Mouse (Mus musculus): ENCODE data around the gene Naxd.
"Not testable (repeated sequence)": the region's sequence is repeated elsewhere in the genome, so short reads cannot be mapped to it uniquely, and the experiment has no call there.

Gene Naxd

DNA sequence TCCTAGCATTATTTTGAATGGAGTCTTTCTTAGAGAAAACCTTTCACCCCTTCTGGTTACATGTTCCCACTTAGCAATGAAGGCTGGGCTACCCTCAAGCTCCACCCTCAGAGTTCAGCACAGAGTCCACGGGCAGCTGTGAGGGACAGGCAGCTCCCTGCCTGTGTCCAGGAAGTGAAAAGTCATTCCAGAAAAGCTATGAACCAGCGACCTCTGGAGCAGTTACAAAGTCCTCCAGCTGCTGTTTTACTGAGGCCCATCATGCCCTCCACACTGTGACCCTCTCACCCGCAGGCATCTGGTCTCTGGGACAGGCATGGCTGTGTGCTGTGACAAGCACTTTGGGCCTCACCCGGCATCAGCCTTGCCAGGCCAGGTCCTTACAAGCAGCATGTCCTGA is 24.2 kb upstream of the Naxd start:
- no peak for DNase-seq (ENCODE audit: low spot score)

DNA sequence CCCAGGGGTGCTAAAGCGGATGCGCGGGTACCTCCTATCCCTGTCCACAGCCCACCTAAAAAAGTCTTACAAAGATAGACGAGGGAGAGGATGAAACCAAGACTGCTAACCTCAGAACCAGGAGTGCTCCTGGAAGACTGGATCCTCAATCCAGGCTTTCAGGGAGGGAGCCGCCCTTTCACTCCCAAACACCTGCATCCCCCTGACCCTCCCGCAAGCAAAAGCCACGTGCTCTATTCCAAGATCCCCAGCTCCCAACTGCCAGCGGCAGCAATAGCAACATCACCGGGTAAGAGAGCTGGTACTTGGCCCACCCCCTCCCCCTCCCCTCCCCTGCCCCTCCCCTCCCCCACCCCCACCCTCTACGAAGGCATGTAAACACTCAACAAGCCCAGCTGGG is 21.9 kb upstream of the Naxd start:
- no peak for DNase-seq (ENCODE audit: low spot score)

DNA sequence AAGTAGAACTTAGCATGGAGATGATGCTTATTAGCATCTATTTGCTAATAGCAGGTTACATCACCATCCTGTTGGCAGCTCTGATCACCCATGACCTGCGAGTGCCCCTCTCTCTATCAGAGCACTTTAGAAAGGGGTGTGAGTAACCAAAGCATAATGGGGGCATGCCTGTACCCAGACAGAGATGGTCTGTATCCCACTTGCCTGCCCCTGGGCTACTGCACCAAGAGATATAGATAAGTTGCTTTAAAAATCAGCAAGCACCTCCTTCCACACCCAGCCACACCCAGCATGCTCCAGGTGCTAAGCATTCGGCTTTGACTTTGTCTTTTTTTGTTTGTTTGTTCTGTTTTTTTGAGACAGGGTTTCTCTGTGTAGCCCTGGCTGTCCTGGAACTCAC is 21.4 kb upstream of the Naxd start:
- DNase-seq (ENCODE audit: low spot score), result no peak

- DNase-seq (ENCODE audit: low spot score), result peak; percentile 41
Measured at GRCm38 (mm10) chr8:11476338-11477177, 20.7 kb upstream of the Naxd start.

DNA sequence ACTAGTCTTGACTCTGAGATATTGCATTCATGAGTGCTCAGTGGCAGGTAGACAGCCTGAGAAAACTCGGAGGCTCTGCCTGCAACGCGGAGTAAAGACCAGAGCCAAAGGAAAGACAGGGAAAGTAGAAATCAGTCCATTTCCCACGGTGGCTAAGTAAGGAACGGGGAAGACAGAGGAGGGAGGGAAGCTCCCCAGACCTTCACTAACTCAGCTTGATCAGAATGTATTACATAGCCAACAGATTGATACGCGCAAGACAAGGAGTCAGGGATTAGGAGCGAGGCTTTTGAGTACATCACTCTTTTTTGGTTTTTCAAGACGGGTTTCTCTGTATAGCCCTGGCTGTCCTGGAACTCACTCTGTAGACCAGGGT is 20.1 kb upstream of the Naxd start:
- no peak for DNase-seq (ENCODE audit: low spot score)

DNA sequence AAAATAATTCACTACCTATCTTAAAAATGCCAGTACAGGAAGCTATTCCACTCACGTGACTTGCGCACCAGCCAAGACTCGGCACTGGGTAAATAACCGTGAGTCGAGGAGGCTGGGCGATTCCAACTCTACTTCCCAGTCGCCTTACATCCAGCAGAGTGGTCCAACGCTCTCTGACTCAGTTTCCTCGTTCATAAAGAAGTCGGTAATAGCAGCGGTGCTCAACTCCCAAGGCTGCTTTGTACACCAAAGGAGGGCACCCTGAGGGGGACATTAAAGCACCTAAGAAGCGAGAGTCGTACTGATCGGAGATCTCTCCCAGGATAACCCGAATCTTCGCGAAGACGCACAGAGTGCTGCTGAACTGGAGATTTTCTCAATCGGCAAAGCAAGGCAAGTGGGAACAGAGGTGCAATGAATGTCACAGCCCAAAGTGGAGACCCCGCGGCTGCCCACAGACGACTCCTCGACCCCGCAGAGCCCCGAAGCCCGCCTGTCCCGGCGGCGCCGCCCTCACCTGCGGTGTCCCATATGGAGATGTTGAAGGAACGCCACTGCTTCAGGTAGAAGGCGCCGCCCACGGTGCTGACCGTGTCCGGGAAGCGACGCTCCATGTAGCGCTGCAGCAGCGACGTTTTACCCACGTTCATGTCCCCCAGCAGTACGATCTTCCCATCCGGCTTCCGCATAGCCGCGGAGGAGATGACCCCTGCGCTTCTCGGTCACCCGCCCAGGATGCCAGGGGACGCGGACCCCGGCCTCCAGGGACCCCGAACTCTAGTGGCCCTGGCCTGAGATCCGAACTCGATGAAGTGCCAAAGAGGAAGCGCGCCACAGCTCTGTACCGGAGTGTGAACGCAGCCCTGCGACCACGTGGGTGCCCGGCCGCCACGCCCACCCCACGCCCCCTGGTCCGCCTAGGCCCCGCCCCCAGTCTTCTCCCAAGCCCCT is 19.2 kb upstream of the Naxd start, which contains the start of gene Rab20:
Gene Rab20 (minus strand): TSS at position 900 of the 951 bp plus-strand sequence.
- DNase-seq (ENCODE audit: low spot score), result peak; percentile 69

DNA sequence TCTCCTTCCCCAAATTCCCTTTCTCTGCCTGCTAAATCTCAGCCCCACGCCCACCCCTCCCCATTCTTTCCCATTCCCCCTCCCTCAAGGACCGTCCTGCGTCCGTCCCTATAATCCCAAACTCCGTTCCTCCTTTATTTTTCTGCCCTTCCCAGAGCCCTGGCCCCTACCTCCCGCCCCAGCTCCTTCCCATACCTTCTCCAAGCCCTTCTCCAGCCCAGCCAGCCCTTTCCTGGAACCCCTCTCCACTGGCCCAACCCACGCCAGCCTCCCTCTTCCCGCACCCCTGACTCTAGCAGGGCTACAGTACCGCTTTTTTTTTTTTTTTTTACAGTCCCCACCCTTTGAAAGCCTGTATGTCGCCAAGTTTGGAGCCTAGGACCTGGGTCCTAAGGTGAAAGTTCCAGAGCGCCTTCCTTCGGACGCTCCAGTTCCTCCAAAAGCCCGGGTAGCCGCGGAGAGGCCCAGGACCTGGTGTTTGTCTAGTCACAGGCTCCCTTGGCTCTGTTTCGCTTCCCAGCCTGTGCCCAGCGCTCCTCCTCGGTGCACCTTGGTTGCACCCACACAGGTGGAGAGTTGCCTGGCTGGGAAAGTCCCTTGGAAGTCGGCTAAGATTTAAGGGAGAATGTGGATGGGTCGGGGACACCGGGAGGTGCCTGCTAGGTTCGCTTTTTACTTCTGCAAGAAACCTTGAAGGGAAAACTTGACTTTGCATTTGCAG is 18.3 kb upstream of the Naxd start:
- no peak for DNase-seq (ENCODE audit: low spot score)

DNA sequence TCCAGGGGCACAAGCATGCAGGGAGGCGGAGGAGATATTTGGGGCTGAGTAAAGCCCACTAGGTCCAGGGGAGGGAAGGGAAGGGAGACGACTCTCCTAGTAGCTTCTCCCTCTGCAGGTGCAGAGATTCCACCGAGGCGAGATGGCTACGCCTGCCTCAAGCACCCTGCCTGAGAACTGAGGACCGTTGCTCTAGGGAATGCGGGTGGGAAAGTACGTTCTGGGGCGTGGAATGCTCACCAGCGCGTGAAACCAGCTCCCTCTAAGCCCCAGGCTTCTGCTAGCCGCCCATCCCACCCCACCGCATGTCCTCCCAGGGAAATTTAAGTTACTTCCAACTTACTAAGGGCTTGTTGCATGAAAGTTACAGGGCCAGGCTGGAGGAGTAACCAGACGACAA is 17.7 kb upstream of the Naxd start:
- DNase-seq (ENCODE audit: low spot score), result no peak

- DNase-seq (ENCODE audit: low spot score), result no peak
Measured at GRCm38 (mm10) chr8:11481876-11482275, 15.4 kb upstream of the Naxd start.

DNA sequence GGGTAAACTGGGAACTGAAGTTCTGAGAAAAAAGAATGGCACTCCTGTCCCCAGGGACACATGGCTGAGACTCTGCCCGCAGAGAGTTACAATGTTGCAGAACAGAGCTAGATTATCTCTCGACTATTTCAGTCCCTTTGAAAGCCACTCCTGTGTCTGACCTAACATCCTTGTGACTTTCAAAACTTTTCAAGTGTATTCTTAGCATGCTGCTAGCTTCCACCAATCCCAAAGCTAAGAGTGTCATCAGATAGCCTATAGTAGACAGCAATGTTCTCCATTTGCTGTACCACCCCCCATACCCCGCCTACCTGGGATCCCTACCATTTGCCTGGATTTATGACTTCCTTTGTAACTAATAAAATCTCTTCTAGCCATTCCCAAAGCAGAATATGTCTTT is 14.8 kb upstream of the Naxd start:
- no peak for DNase-seq (ENCODE audit: low spot score)

- DNase-seq (ENCODE audit: low spot score), result peak; percentile 57
Measured at GRCm38 (mm10) chr8:11486142-11486541, 11.2 kb upstream of the Naxd start.

GRCm38 (mm10) chr8:11487229-11487628 is 10.1 kb upstream of the Naxd start:
- no peak for DNase-seq (ENCODE audit: low spot score)

DNA sequence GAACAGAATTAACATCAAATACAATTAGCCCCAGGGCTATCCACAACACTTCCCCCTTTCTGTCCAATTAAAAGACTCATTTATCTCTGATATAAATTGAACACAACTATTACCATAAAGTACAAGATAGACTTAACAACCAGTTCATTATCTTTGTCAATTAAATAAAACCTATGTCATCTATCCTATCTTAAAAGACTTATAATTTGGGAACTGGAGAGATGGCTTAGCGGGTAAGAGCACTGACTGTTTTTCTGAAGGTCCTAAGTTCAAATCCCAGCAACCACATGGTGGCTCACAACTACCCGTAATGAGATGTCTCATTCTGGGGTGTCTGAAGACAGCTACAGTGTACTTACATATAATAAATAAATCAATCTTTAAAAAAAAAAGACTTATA is 5.0 kb upstream of the Naxd start:
- DNase-seq (ENCODE audit: low spot score), result not testable (repeated sequence)

- DNase-seq (ENCODE audit: low spot score), result no peak
Measured at GRCm38 (mm10) chr8:11498281-11498680, 975 bp downstream of the Naxd start.

DNA sequence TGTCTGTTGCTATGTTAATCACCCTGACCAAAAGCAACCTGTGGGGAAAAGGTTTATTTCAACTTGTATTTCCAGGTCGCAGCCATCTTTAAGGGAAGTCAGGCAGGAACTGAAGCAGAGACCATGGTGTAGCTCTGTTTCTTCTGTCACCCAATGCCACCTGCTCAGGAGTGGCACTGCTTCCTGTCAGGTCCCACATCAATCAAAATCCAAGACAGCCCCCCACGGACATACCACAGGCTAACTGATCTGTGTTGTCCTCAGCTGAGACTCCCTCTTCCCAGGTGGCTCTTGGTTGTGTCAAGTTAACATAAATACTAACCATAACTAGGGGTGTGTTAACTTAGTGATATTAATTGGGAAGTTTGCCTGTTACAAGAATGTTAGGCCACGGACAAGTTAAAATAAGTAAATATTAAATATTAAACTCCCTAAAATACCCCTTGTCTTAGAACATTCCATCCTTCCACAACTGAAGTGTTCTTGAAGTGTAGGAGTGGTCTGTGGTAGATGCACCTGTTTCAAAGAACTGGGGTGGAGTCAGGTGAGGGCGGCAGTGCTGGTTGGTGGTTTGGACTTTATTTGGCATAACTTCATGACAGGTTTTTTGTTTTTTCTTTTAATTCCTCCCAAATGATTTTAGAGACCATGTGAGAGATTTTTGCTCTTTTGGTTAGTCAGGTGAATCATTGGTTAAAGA is 1.6 kb downstream of the Naxd start:
- DNase-seq (ENCODE audit: low spot score), result no peak

DNA sequence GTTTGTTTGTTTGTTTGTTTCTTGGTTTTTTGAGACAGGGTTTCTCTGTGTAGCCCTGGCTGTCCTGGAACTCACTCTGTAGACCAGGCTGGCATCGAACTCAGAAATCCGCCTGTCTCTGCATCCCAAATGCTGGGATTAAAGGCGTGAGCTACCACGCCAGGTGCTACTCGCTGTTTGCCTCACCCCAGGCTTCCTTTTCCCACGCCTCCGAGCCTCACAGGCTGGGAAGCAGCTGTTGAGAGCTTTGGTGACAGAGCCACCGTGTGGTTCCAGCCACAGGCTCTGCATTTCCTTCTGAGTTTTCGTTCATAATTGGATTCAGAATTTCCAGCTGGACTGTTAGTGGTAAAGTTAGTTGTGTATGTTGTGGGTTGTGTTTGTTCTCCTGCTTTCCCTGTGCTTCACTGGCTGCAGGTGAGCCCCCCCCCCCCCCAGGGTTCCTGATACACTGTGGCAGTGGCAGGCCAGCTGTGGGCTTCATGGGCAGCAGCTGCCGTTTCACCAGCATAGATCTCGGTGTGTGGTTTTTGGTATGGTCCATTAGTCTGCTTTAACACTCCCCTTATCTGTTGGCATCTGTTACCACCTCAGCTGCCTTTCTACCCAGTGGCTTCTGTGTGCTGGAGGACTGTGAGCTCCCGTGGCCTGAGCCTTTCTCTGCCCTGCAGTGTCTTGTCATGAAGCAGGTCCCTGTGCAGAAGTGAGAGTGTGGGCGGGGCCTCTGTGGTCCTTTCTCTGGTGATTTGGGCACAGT is 6.3 kb downstream of the Naxd start:
- DNase-seq (ENCODE audit: low spot score), result no peak

DNA sequence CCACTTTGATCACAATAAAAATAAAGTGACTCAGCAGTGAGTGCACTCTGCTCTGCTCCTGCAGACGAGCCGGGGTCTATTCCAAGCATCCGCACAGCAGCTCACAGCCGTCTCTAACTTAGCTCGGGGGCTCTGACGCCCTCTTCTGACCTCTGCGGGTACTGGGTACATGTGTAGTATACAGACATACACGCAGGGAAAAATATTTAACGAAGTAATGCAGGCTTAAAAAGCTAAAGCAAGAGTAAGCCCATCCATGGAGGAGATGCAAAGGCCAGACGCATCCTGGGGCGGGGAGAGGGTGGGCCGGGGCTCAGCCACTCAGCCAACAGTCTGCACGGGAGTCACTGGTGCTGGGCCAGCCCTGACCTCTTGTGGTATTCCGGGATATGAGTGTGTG is 8.8 kb downstream of the Naxd start:
- DNase-seq (ENCODE audit: low spot score), result no peak

GRCm38 (mm10) chr8:11506802-11507201 is 9.5 kb downstream of the Naxd start:
- peak; percentile 44 for DNase-seq (ENCODE audit: low spot score)

- no peak for DNase-seq (ENCODE audit: low spot score)
Measured at GRCm38 (mm10) chr8:11508880-11509279, 11.6 kb downstream of the Naxd start.

DNA sequence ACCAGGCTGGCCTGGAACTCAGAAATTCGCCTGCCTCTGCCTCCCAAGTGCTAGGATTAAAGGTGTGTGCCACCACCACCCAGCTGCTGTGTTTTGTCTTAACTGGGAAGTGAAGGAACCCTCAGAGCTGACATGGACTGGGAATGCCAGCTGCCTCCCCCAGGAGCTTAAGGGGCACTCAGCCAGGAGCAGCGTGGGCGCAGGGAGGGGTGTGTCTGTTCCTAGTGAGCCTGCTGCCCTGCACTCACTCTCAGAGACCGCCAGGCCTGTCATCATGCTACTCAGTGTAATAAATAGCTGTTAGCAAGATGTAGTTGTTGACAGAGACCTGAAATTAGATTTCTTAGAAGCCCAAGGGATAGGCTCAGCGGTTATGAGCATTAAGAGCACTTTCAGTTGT is 13.7 kb downstream of the Naxd start:
- no peak for DNase-seq (ENCODE audit: low spot score)

- no peak for DNase-seq (ENCODE audit: low spot score)
Measured at GRCm38 (mm10) chr8:11512711-11513110, 15.4 kb downstream of the Naxd start.
